Mouse (Mus musculus): ENCODE measurements around the gene Chgb. TPM values are rescaled to one million over a fixed set of nuclear protein-coding genes. Genes with fewer than 3 reads are reported as not detected.

Chgb gene
- polyA plus RNA-seq (2017; shearing (Covaris generic)): not detected

GRCm38 (mm10) chr2:132780978-132781377, at the start of gene Chgb:
Gene Chgb (plus strand): TSS chr2:132781278.

GRCm38 (mm10) chr2:132815608-132816314, 34.7 kb downstream of the Chgb start, which contains the start of the genes Trmt6 and Mcm8:
Gene Trmt6 (minus strand): TSS chr2:132816055.
Gene Mcm8 (plus strand): TSS chr2:132816141.

Other genes starting within 250 kb of the Chgb start
- gene Gpcpd1, start 193.5 kb upstream of the Chgb start, polyA plus RNA-seq (2017; shearing (Covaris generic)): 96.3 TPM
- 32.7 TPM for gene Shld1, start 94.3 kb upstream of the Chgb start, polyA plus RNA-seq (2017; shearing (Covaris generic))
- gene Trmt6, start 34.8 kb downstream of the Chgb start, polyA plus RNA-seq (2017; shearing (Covaris generic)): 46.2 TPM
- 2.2 TPM for gene Mcm8, start 34.9 kb downstream of the Chgb start, polyA plus RNA-seq (2017; shearing (Covaris generic))
- gene Crls1, start 65.4 kb downstream of the Chgb start, polyA plus RNA-seq (2017; shearing (Covaris generic)): 25.8 TPM
- 0.66 TPM for gene Lrrn4, start 99.6 kb downstream of the Chgb start, polyA plus RNA-seq (2017; shearing (Covaris generic))
- 0.14 TPM for gene Fermt1, start 164.6 kb downstream of the Chgb start, polyA plus RNA-seq (2017; shearing (Covaris generic))

Measured in CD4-positive, CD25-positive, alpha-beta regulatory T cell (primary cell).